Mouse (Mus musculus): Measurements from ENCODE around the gene Fezf1. TPM values are rescaled to one million over a fixed set of nuclear protein-coding genes. Genes with fewer than 3 reads are reported as not detected.

The Fezf1 gene
- polyA plus RNA-seq, 1 experiment from 2014 or later, result not detected

DNA sequence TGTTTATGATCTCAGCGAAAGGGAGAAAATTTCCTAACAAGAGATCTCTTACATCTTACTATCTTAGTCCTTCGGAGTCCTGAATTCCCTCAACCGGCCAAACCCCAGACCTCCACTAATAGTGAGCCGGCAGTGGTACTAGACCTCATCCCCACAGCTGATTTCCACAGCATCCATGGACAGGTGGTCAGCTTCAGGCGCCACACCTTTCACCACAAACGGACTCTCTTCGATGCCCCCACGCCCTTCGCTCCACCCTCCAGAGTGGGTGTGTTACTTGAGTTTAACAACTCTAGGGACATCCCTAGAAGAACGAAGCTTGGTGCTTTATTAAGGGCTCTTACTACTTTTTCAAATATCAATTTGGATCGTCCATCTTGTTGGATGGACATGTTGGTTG is 6.5 kb upstream of the Fezf1 start:
- WGBS, result 3% methylated on average over 11 of the region's 11 CpGs
- no peak for ATAC-seq
- Histone ChIP-seq H3K27me3 (replicated peaks; ENCODE audit: insufficient read depth, low read length) (peaks cover 79% of the 10 kb centered on the region), H3K4me2 (replicated peaks; ENCODE audit: low read depth, low read length) (no peak overlapping the region), H3K4me1 (ENCODE audit: insufficient read depth, low read depth, low read length) (peaks cover 4% of the 10 kb centered on the region; the same call in 1 of the 2 replicates), H3K9ac (replicated peaks; ENCODE audit: low read depth) (no peak overlapping the region), H3K4me3 (ENCODE audit: low read depth, low read length) (no peak overlapping the region), H3K36me3 (ENCODE audit: insufficient read depth, low read length) (no peaks in the 10 kb centered on the region), H3K9me3 (ENCODE audit: low read length) (no peaks in the 10 kb centered on the region), H3K27ac (ENCODE audit: low read length) (no peak overlapping the region)
- TF ChIP-seq EP300 (IDR thresholded peaks at IDR 0.05), result no peak
- no peak for DNase-seq (ENCODE audit: low spot score)

GRCm38 (mm10) chr6:23253353-23254311 is 5.5 kb upstream of the Fezf1 start:
- Histone ChIP-seq H3K27ac (ENCODE audit: low read length) (no peak overlapping the region), H3K4me3 (ENCODE audit: low read depth, low read length) (no peak overlapping the region), H3K9ac (replicated peaks; ENCODE audit: low read depth) (no peak overlapping the region), H3K4me1 (ENCODE audit: insufficient read depth, low read depth, low read length) (peaks cover 4% of the 10 kb centered on the region; the same call in 1 of the 2 replicates), H3K4me2 (replicated peaks; ENCODE audit: low read depth, low read length) (no peak overlapping the region), H3K27me3 (replicated peaks; ENCODE audit: insufficient read depth, low read length) (peaks cover 80% of the 10 kb centered on the region), H3K36me3 (ENCODE audit: insufficient read depth, low read length) (no peaks in the 10 kb centered on the region), H3K9me3 (ENCODE audit: low read length) (no peaks in the 10 kb centered on the region)
- TF ChIP-seq CTCF (IDR thresholded peaks at IDR 0.05) (no peak), EP300 (IDR thresholded peaks at IDR 0.05) (no peak)
- WGBS, result 1% methylated on average over 43 of the region's 43 CpGs
- ATAC-seq (no peak), DNase-seq (ENCODE audit: low spot score) (no peak)

GRCm38 (mm10) chr6:23252196-23253135 is 4.3 kb upstream of the Fezf1 start:
- H3K4me2 ChIP-seq (replicated peaks; ENCODE audit: low read depth, low read length), result no peak overlapping the region
- ATAC-seq (no peak), DNase-seq (ENCODE audit: low spot score) (peak; percentile 13)
- H3K36me3 ChIP-seq (ENCODE audit: insufficient read depth, low read length), result no peaks in the 10 kb centered on the region
- no peak overlapping the region for H3K27ac ChIP-seq (ENCODE audit: low read length)
- H3K27me3 ChIP-seq (replicated peaks; ENCODE audit: insufficient read depth, low read length), result peaks cover 82% of the 10 kb centered on the region
- no peak overlapping the region for H3K4me3 ChIP-seq (ENCODE audit: low read depth, low read length)
- whole genome bisulfite sequencing, result 4% methylated on average over 20 of the region's 20 CpGs
- no peak overlapping the region for H3K9ac ChIP-seq (replicated peaks; ENCODE audit: low read depth)
- peaks cover 4% of the 10 kb centered on the region; the same call in 1 of the 2 replicates for H3K4me1 ChIP-seq (ENCODE audit: insufficient read depth, low read depth, low read length)
- TF ChIP-seq EP300 (IDR thresholded peaks at IDR 0.05) (no peak), CTCF (IDR thresholded peaks at IDR 0.05) (no peak)
- H3K9me3 ChIP-seq (ENCODE audit: low read length), result no peaks in the 10 kb centered on the region

DNA sequence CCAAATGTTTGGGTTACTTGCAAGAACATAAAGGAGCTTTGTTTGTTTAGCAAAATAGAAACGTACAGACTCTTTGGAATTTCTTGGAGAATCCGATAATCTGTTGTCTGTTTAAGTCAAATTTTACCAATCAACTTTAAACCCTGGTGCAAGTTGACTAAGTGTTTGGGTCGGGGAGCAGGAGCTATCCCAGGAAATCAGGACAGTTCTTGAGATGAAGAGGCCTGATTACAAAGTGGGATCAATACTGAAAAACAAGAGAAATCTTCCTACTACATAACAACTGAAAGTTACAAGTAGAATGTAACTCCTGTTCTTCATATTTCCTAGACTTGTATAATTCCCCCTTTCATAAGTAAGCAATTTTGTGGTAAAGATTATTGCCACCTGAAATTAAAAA is 3.3 kb upstream of the Fezf1 start:
- TF ChIP-seq EP300 (IDR thresholded peaks at IDR 0.05) (no peak), CTCF (IDR thresholded peaks at IDR 0.05) (no peak)
- Histone ChIP-seq H3K27me3 (replicated peaks; ENCODE audit: insufficient read depth, low read length) (peaks cover 80% of the 10 kb centered on the region), H3K9me3 (ENCODE audit: low read length) (no peaks in the 10 kb centered on the region)

DNA sequence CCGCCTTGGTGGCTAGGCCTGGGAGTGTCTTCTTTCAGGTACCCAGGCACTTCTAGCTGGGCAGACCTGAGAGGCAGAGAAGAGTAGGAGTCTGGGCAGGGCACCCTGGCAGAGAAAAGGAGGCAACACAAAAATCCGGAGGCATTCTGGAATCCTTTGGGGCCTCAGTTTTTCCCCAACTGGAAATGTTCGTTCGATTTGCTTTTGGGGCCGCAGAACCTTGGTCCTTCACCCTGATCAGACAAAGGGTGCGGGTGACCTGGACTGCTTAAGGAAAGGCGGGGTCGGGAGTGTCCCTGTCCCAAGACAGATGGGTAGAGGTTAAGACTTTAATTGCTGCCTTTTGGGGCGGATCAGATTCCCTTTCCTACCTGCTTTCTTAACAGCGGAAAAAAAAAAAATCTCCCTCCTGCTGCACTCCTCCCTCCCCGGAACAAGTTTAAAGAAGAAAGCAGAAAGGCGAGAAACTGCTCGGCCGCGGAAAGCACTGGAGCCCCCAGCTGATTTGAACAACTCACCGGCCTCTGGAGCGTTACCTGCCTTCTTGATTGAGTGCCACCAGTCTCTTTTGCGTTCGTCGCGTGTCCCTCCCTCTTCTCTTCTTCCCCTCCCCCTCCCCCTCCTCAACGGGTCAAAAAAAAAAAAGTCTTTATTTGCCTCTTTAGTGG is 2.3 kb upstream of the Fezf1 start:
- TF ChIP-seq EP300 (IDR thresholded peaks at IDR 0.05) (no peak), CTCF (IDR thresholded peaks at IDR 0.05) (no peak)
- ATAC-seq (no peak), DNase-seq (ENCODE audit: low spot score) (no peak)
- peaks cover 76% of the 10 kb centered on the region for H3K27me3 ChIP-seq (replicated peaks; ENCODE audit: insufficient read depth, low read length)
- H3K36me3 ChIP-seq (ENCODE audit: insufficient read depth, low read length), result no peaks in the 10 kb centered on the region
- no peak overlapping the region for H3K9ac ChIP-seq (replicated peaks; ENCODE audit: low read depth)
- no peaks in the 10 kb centered on the region for H3K9me3 ChIP-seq (ENCODE audit: low read length)
- 2% methylated on average over 22 of the region's 22 CpGs for WGBS
- no peak overlapping the region for H3K27ac ChIP-seq (ENCODE audit: low read length)
- H3K4me3 ChIP-seq (ENCODE audit: low read depth, low read length), result no peak overlapping the region
- no peak overlapping the region for H3K4me2 ChIP-seq (replicated peaks; ENCODE audit: low read depth, low read length)
- H3K4me1 ChIP-seq (ENCODE audit: insufficient read depth, low read depth, low read length), result peaks cover 4% of the 10 kb centered on the region; the same call in 1 of the 2 replicates

More for the DNA sequence above, 3.3 kb upstream of the Fezf1 start:
- no peaks in the 10 kb centered on the region for H3K36me3 ChIP-seq (ENCODE audit: insufficient read depth, low read length)
- DNase-seq (ENCODE audit: low spot score) (no peak), ATAC-seq (no peak)
- WGBS, result 3% methylated on average over 3 of the region's 3 CpGs
- no peak overlapping the region for H3K27ac ChIP-seq (ENCODE audit: low read length)
- H3K4me1 ChIP-seq (ENCODE audit: insufficient read depth, low read depth, low read length), result peaks cover 4% of the 10 kb centered on the region; the same call in 1 of the 2 replicates
- H3K4me3 ChIP-seq (ENCODE audit: low read depth, low read length), result no peak overlapping the region
- no peak overlapping the region for H3K9ac ChIP-seq (replicated peaks; ENCODE audit: low read depth)
- H3K4me2 ChIP-seq (replicated peaks; ENCODE audit: low read depth, low read length), result no peak overlapping the region

Measured in lung, postnatal 0 days (tissue).